Mouse (Mus musculus) CD4-positive helper T cell, adult 2 months (primary cell): ENCODE measurements at regions not wholly inside any gene's neighbourhood (a gene's known extent, or its start where the extent isn't known, plus 50 kb on each side); places are given as distances from the start of the nearest gene placed in this dataset.

Source experiments
- DNase-seq: peaks from one replicate; pipeline ENCODE4 v3.0.0-alpha.2; 2012; ENCODE audit warnings: low read depth, missing footprints, low spot score

- DNase-seq: no peak
These were observed 299.6 kb upstream of the Jmjd1c start for GRCm38 (mm10) chr10:66796296-66796695.

- no peak for DNase-seq
These were observed 293.2 kb upstream of the Jmjd1c start for GRCm38 (mm10) chr10:66802691-66803090.

- peak; percentile 29 for DNase-seq
These were observed 288.5 kb upstream of the Jmjd1c start for GRCm38 (mm10) chr10:66807261-66807968.

GRCm38 (mm10) chr10:66812515-66813260 lies 283.2 kb upstream of the Jmjd1c start:
- DNase-seq: no peak

- no peak for DNase-seq
These were observed 281.9 kb upstream of the Jmjd1c start for GRCm38 (mm10) chr10:66813850-66814564.

- DNase-seq: peak; percentile 49
These were observed 281.2 kb upstream of the Jmjd1c start for GRCm38 (mm10) chr10:66814565-66815201.

- no peak for DNase-seq
These were observed 280.0 kb upstream of the Jmjd1c start for GRCm38 (mm10) chr10:66815951-66816350.

GRCm38 (mm10) chr10:66816776-66817175 lies 279.1 kb upstream of the Jmjd1c start:
- no peak for DNase-seq

- no peak for DNase-seq
These were observed 278.0 kb upstream of the Jmjd1c start for GRCm38 (mm10) chr10:66817876-66818275.

- DNase-seq: no peak
These were observed 276.4 kb upstream of the Jmjd1c start for GRCm38 (mm10) chr10:66819517-66819916.

GRCm38 (mm10) chr10:66825737-66826136 lies 270.2 kb upstream of the Jmjd1c start:
- no peak for DNase-seq

- DNase-seq: no peak
These were observed 269.6 kb upstream of the Jmjd1c start for GRCm38 (mm10) chr10:66826327-66826726.

- DNase-seq: no peak
These were observed 261.0 kb upstream of the Jmjd1c start for GRCm38 (mm10) chr10:66834974-66835373.

GRCm38 (mm10) chr10:66839058-66839457 lies 256.9 kb upstream of the Jmjd1c start:
- DNase-seq: no peak

GRCm38 (mm10) chr10:66843258-66843657 lies 252.7 kb upstream of the Jmjd1c start:
- DNase-seq: no peak

- DNase-seq: no peak
These were observed 247.1 kb upstream of the Jmjd1c start for GRCm38 (mm10) chr10:66848778-66849177.

- no peak for DNase-seq
These were observed 246.2 kb upstream of the Jmjd1c start for GRCm38 (mm10) chr10:66849681-66850080.

- DNase-seq: no peak
These were observed 244.9 kb upstream of the Jmjd1c start for GRCm38 (mm10) chr10:66850972-66851478.

GRCm38 (mm10) chr10:66851841-66852240 lies 244.1 kb upstream of the Jmjd1c start:
- no peak for DNase-seq

GRCm38 (mm10) chr10:66852708-66853107 lies 243.2 kb upstream of the Jmjd1c start:
- peak; percentile 17 for DNase-seq

- peak; percentile 76 for DNase-seq
These were observed 242.7 kb upstream of the Jmjd1c start for GRCm38 (mm10) chr10:66853258-66853657.

- DNase-seq: no peak
These were observed 241.0 kb upstream of the Jmjd1c start for GRCm38 (mm10) chr10:66854895-66855294.
